Comparison of ENCODE assay signal across 8 mouse cellular contexts in genomic region chr2:174599853-174600271, GRCm38 (mm10). TPM values are rescaled to one million over a fixed set of nuclear protein-coding genes. Genes with fewer than 3 reads are reported as not detected.
DNase-seq lines count a peak whose midpoint lies in the region; ATAC-seq and TF ChIP-seq lines count a peak whose summit lies in the region.

No protein-coding gene starts in this region.

- no peak for TF ChIP-seq CTCF in lung, adult 2 months (IDR thresholded peaks at IDR 0.05; ENCODE audit: insufficient read depth, low read length)
- TF ChIP-seq CTCF in kidney, postnatal 0 days (IDR thresholded peaks at IDR 0.05; ENCODE audit: low read depth) = no peak
- TF ChIP-seq CTCF in cerebellum, adult 2 months (IDR thresholded peaks at IDR 0.05; ENCODE audit: borderline replicate concordance, insufficient read depth, low read depth, low read length) = no peak

- no peak overlapping the region for H3K4me2 ChIP-seq in kidney, postnatal 0 days (ENCODE audit: low read length)

- no peak overlapping the region for H3K9ac ChIP-seq in kidney, postnatal 0 days (ENCODE audit: low read depth, low read length)

- H3K9me3 ChIP-seq in kidney, postnatal 0 days (replicated peaks; ENCODE audit: low read length) = no peaks in the 10 kb centered on the region

- H3K4me3 ChIP-seq in lung, adult 2 months (replicated peaks; ENCODE audit: extremely low read depth, low read depth, low read length) = no peak overlapping the region
- no peak overlapping the region for H3K4me3 ChIP-seq in kidney, postnatal 0 days (replicated peaks; ENCODE audit: low read depth, low read length)
- no peak overlapping the region for H3K4me3 ChIP-seq in cerebellum, adult 2 months (replicated peaks; ENCODE audit: insufficient read depth, low read depth, low read length)

- 47% methylated on average over 9 of the region's 9 CpGs for WGBS in lung, adult 2 months
- WGBS in kidney, postnatal 0 days = 54% methylated on average over 9 of the region's 9 CpGs
- WGBS in cerebellum, adult 2 months = 49% methylated on average over 9 of the region's 9 CpGs

- H3K36me3 ChIP-seq in kidney, postnatal 0 days (ENCODE audit: insufficient read depth, low read length) = no peaks in the 10 kb centered on the region

- no peak overlapping the region for H3K27ac ChIP-seq in kidney, postnatal 0 days
- no peak overlapping the region for H3K27ac ChIP-seq in cerebellum, adult 2 months (ENCODE audit: insufficient read depth, low read length)

- no peak for TF ChIP-seq POLR2A in lung, adult 2 months (IDR thresholded peaks at IDR 0.05; ENCODE audit: borderline replicate concordance, extremely low read depth, low read depth, low read length)
- no peak for TF ChIP-seq POLR2A in cerebellum, adult 2 months (IDR thresholded peaks at IDR 0.05; ENCODE audit: borderline replicate concordance, insufficient read depth, low read length)

- ATAC-seq in kidney, postnatal 0 days (replicated peaks; ENCODE audit: low FRiP score, low read depth) = no peak
- no peak for ATAC-seq in granulocyte monocyte progenitor cell, adult 5-6 weeks (replicated peaks; ENCODE audit: poor library complexity, severe bottlenecking)

- H3K4me1 ChIP-seq in lung, adult 2 months (ENCODE audit: control insufficient read depth, insufficient read depth, low read length) = no peaks in the 10 kb centered on the region
- no peaks in the 10 kb centered on the region for H3K4me1 ChIP-seq in kidney, postnatal 0 days (replicated peaks; ENCODE audit: insufficient read depth, low read length)
- no peaks in the 10 kb centered on the region for H3K4me1 ChIP-seq in cerebellum, adult 2 months (ENCODE audit: control insufficient read depth, insufficient read depth, low read length)

- no peaks in the 10 kb centered on the region for H3K27me3 ChIP-seq in kidney, postnatal 0 days (ENCODE audit: insufficient read depth, low read length)
- no peaks in the 10 kb centered on the region for H3K27me3 ChIP-seq in cerebellum, adult 2 months (ENCODE audit: control insufficient read depth, insufficient read depth, low read length)

- peak; percentile 33 for DNase-seq in lung, postnatal 10 days
- no peak for DNase-seq in lung, adult 2 months
- peak; percentile 20 to 68 for DNase-seq in frontal cortex, adult 2 months (ENCODE audit: extremely low spot score in 1 of 2, low spot score in 1 of 2)
- peak; percentile 56 for DNase-seq in kidney, postnatal 0 days (ENCODE audit: low spot score)
- peak; percentile 36 for DNase-seq in naive thymus-derived CD4-positive, alpha-beta T cell, adult 2 months (ENCODE audit: low read depth)
- DNase-seq in neural tube, embryonic 10.5 days (ENCODE audit: extremely low spot score, low spot score) = no peak
- no peak for DNase-seq in cerebellum, adult 2 months

RNA-seq across cellular contexts. Expression of gene Zfp831, which starts 43.5 kb away (rescaled TPM):
- 0.53 and 0.65 TPM in 2 replicates for polyA plus RNA-seq in lung, adult 2 months (2012; rRNA removed)
- 6.2 and 7.0 TPM in 2 replicates for polyA plus RNA-seq in frontal cortex, adult 2 months (2012; rRNA removed)
- not detected in 2 replicates for polyA plus RNA-seq in kidney, postnatal 0 days (2015; fragmentation: Nextera tagmentation; extraction: Ambion mirVana)
- 0.17 and 0.20 TPM in 2 replicates for polyA plus RNA-seq in cerebellum, adult 2 months (2012; rRNA removed)
- 1.1 TPM in 2 replicates for total RNA-seq in granulocyte monocyte progenitor cell, adult 5-6 weeks (2014; fragmentation: Nextera tagmentation)
- total RNA-seq in granulocyte monocyte progenitor cell, adult 5-6 weeks (2017) = 0.15 and 0.26 TPM in 2 replicates

Comparison
In these comparisons a context has a peak if more than half of its experiments do, and no peak if none do; other contexts are left out.
1. DNase-seq: peak in lung, postnatal 10 days (single experiment), frontal cortex, adult 2 months (2 of 2), kidney, postnatal 0 days (single experiment) and naive thymus-derived CD4-positive, alpha-beta T cell, adult 2 months (single experiment); none in lung, adult 2 months (single experiment), neural tube, embryonic 10.5 days (single experiment) and cerebellum, adult 2 months (0 of 2).